Mouse (Mus musculus): ENCODE measurements around the gene Grid2ip. TPM values are rescaled to one million over a fixed set of nuclear protein-coding genes. Genes with fewer than 3 reads are reported as not detected.

The Grid2ip gene
- total RNA-seq (2015; ENCODE audit: low replicate concordance) (not detected in 2 replicates), total RNA-seq (2017; ENCODE audit: low replicate concordance) (not detected in 2 replicates)

GRCm38 (mm10) chr5:143356686-143357388, at the start of gene Grid2ip:
Gene Grid2ip (plus strand): TSS chr5:143357338.
- ATAC-seq (replicated peaks; ENCODE audit: low FRiP score, poor library complexity, severe bottlenecking) = no peak

GRCm38 (mm10) chr5:143308825-143309224, 48.3 kb upstream of the Grid2ip start:
- ATAC-seq (replicated peaks; ENCODE audit: low FRiP score, poor library complexity, severe bottlenecking) = no peak

GRCm38 (mm10) chr5:143309916-143310315, 47.2 kb upstream of the Grid2ip start:
- ATAC-seq (replicated peaks; ENCODE audit: low FRiP score, poor library complexity, severe bottlenecking) = no peak

- ATAC-seq (replicated peaks; ENCODE audit: low FRiP score, poor library complexity, severe bottlenecking) = peak; percentile 75
These were observed 45.3 kb upstream of the Grid2ip start for GRCm38 (mm10) chr5:143311886-143312285.

GRCm38 (mm10) chr5:143314183-143314729, 42.9 kb upstream of the Grid2ip start:
- peak; percentile 50 for ATAC-seq (replicated peaks; ENCODE audit: low FRiP score, poor library complexity, severe bottlenecking)

GRCm38 (mm10) chr5:143314730-143315513, 42.2 kb upstream of the Grid2ip start, which contains the start of gene E130309D02Rik:
Gene E130309D02Rik (minus strand): TSS chr5:143315360.
- peak; percentile 68 for ATAC-seq (replicated peaks; ENCODE audit: low FRiP score, poor library complexity, severe bottlenecking)

- ATAC-seq (replicated peaks; ENCODE audit: low FRiP score, poor library complexity, severe bottlenecking) = 0 out of 2 replicates have a peak, but pooled peaks have one; percentile 3
These were observed 41.6 kb upstream of the Grid2ip start for GRCm38 (mm10) chr5:143315514-143315888.

GRCm38 (mm10) chr5:143316605-143317287, 40.4 kb upstream of the Grid2ip start:
- ATAC-seq (replicated peaks; ENCODE audit: low FRiP score, poor library complexity, severe bottlenecking) = no peak

GRCm38 (mm10) chr5:143317288-143317610, 39.9 kb upstream of the Grid2ip start:
- ATAC-seq (replicated peaks; ENCODE audit: low FRiP score, poor library complexity, severe bottlenecking) = no peak

- ATAC-seq (replicated peaks; ENCODE audit: low FRiP score, poor library complexity, severe bottlenecking) = peak; percentile 85
These were observed 28.2 kb upstream of the Grid2ip start, which contains the start of gene Zdhhc4 for GRCm38 (mm10) chr5:143328690-143329495. Gene Zdhhc4 (minus strand): TSS chr5:143329256.

- no peak for ATAC-seq (replicated peaks; ENCODE audit: low FRiP score, poor library complexity, severe bottlenecking)
These were observed 23.3 kb upstream of the Grid2ip start for GRCm38 (mm10) chr5:143333872-143334271.

- ATAC-seq (replicated peaks; ENCODE audit: low FRiP score, poor library complexity, severe bottlenecking) = no peak
These were observed 22.6 kb upstream of the Grid2ip start for GRCm38 (mm10) chr5:143334418-143335088.

- ATAC-seq (replicated peaks; ENCODE audit: low FRiP score, poor library complexity, severe bottlenecking) = no peak
These were observed 22.1 kb upstream of the Grid2ip start for GRCm38 (mm10) chr5:143335089-143335460.

GRCm38 (mm10) chr5:143336559-143336958, 20.6 kb upstream of the Grid2ip start:
- no peak for ATAC-seq (replicated peaks; ENCODE audit: low FRiP score, poor library complexity, severe bottlenecking)

GRCm38 (mm10) chr5:143339603-143340002, 17.5 kb upstream of the Grid2ip start:
- ATAC-seq (replicated peaks; ENCODE audit: low FRiP score, poor library complexity, severe bottlenecking) = no peak

- ATAC-seq (replicated peaks; ENCODE audit: low FRiP score, poor library complexity, severe bottlenecking) = no peak
These were observed 10.8 kb upstream of the Grid2ip start for GRCm38 (mm10) chr5:143346367-143346766.

- ATAC-seq (replicated peaks; ENCODE audit: low FRiP score, poor library complexity, severe bottlenecking) = no peak
These were observed 1.1 kb upstream of the Grid2ip start for GRCm38 (mm10) chr5:143356017-143356416.

- no peak for ATAC-seq (replicated peaks; ENCODE audit: low FRiP score, poor library complexity, severe bottlenecking)
These were observed 426 bp downstream of the Grid2ip start for GRCm38 (mm10) chr5:143357564-143357963.

- ATAC-seq (replicated peaks; ENCODE audit: low FRiP score, poor library complexity, severe bottlenecking) = no peak
These were observed 2.1 kb downstream of the Grid2ip start for GRCm38 (mm10) chr5:143359263-143359662.
